Mouse (Mus musculus) neutrophil, adult 65 days (primary cell): Measurements from ENCODE around the gene Gvin1. TPM values are rescaled to one million over a fixed set of nuclear protein-coding genes. Genes with fewer than 3 reads are reported as not detected.

Experiments
- total RNA-seq: library from RNA; stranded (reverse); gene quantifications from 2 replicates; pipeline ENCODE4 v1.2.4, GENCODE M21; 2023

Gvin1 gene
- 6.9 and 9.2 TPM in 2 replicates for total RNA-seq

DNA sequence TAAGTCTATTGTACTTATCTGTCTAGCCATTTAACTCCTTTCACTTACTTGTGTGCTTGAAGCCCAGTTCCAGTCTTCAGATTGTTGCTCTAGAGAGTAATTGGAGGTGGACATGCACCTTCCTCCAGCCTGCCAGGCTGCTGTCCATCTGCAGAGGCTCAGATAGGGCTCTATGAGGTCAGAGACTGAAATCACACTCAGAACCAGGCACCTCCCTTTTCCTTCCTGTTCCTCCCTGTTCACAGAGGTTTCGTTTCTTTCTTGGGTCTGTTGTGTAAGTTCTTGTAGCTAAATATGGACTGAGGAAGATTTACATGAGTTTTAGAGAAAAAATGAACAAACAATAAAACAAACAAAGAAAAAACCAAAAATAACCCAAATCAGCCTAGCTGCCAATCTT, at the start of gene Gvin1:
Gvin1 (minus strand) TSS at position 150 of the 400 bp plus-strand sequence.

